Mouse (Mus musculus): Measurements from ENCODE around the gene Pax2.

The Pax2 gene

GRCm38 (mm10) chr19:44755693-44756420 is at the start of gene Pax2:
TSS of gene Pax2 (plus strand) at chr19:44756045.
- DNase-seq (ENCODE audit: low read depth, low spot score) = peak; percentile 75

- DNase-seq (ENCODE audit: low read depth, low spot score) = no peak
Observed at GRCm38 (mm10) chr19:44708885-44709284, 47.0 kb upstream of the Pax2 start.

- peak; percentile 46 for DNase-seq (ENCODE audit: low read depth, low spot score)
Observed at GRCm38 (mm10) chr19:44716731-44717600, 38.9 kb upstream of the Pax2 start.

- DNase-seq (ENCODE audit: low read depth, low spot score) = peak; percentile 96
Observed at GRCm38 (mm10) chr19:44719292-44720193, 36.3 kb upstream of the Pax2 start.

GRCm38 (mm10) chr19:44720194-44720521 is 35.7 kb upstream of the Pax2 start:
- peak; percentile 87 for DNase-seq (ENCODE audit: low read depth, low spot score)

- DNase-seq (ENCODE audit: low read depth, low spot score) = peak; percentile 40
Observed at GRCm38 (mm10) chr19:44723611-44724440, 32.0 kb upstream of the Pax2 start.

GRCm38 (mm10) chr19:44725951-44726791 is 29.7 kb upstream of the Pax2 start:
- peak; percentile 91 for DNase-seq (ENCODE audit: low read depth, low spot score)

GRCm38 (mm10) chr19:44734116-44734515 is 21.7 kb upstream of the Pax2 start:
- DNase-seq (ENCODE audit: low read depth, low spot score) = peak; percentile 35

GRCm38 (mm10) chr19:44734682-44735081 is 21.2 kb upstream of the Pax2 start:
- DNase-seq (ENCODE audit: low read depth, low spot score) = peak; percentile 28

- peak; percentile 58 for DNase-seq (ENCODE audit: low read depth, low spot score)
Observed at GRCm38 (mm10) chr19:44740300-44740699, 15.5 kb upstream of the Pax2 start.

GRCm38 (mm10) chr19:44741091-44741763 is 14.6 kb upstream of the Pax2 start:
- peak; percentile 66 for DNase-seq (ENCODE audit: low read depth, low spot score)

GRCm38 (mm10) chr19:44741764-44742127 is 14.1 kb upstream of the Pax2 start:
- DNase-seq (ENCODE audit: low read depth, low spot score) = peak; percentile 59

- DNase-seq (ENCODE audit: low read depth, low spot score) = peak; percentile 66
Observed at GRCm38 (mm10) chr19:44742131-44743020, 13.5 kb upstream of the Pax2 start.

- DNase-seq (ENCODE audit: low read depth, low spot score) = no peak
Observed at GRCm38 (mm10) chr19:44743021-44743415, 12.8 kb upstream of the Pax2 start.

GRCm38 (mm10) chr19:44743961-44744520 is 11.8 kb upstream of the Pax2 start:
- DNase-seq (ENCODE audit: low read depth, low spot score) = no peak

- DNase-seq (ENCODE audit: low read depth, low spot score) = no peak
Observed at GRCm38 (mm10) chr19:44745741-44746140, 10.1 kb upstream of the Pax2 start.

- DNase-seq (ENCODE audit: low read depth, low spot score) = peak; percentile 72
Observed at GRCm38 (mm10) chr19:44746541-44747024, 9.3 kb upstream of the Pax2 start.

- no peak for DNase-seq (ENCODE audit: low read depth, low spot score)
Observed at GRCm38 (mm10) chr19:44747471-44747870, 8.4 kb upstream of the Pax2 start.
